Mouse (Mus musculus): ENCODE data around the gene Ano5. TPM values are rescaled to one million over a fixed set of nuclear protein-coding genes. Genes with fewer than 3 reads are reported as not detected.

The Ano5 gene
- polyA plus RNA-seq (2015; fragmentation: Nextera tagmentation; extraction: Ambion mirVana) = 0.10 and 0.25 TPM in 2 replicates

- Histone ChIP-seq H3K36me3 (ENCODE audit: control insufficient read depth, insufficient read depth) (no peaks in the 10 kb centered on the region), H3K4me3 (ENCODE audit: low read length) (peak within 1 kb of the TSS; percentile 57), H3K4me2 (ENCODE audit: low read depth, low read length) (peak within 1 kb of the TSS; percentile 89), H3K9me3 (replicated peaks; ENCODE audit: control insufficient read depth, low read length) (no peaks in the 10 kb centered on the region), H3K27me3 (ENCODE audit: control insufficient read depth, insufficient read depth, low read length) (peaks cover 4% of the 10 kb centered on the region; the same call in 1 of the 2 replicates), H3K4me1 (ENCODE audit: control insufficient read depth, insufficient read depth, low read length) (no peaks in the 10 kb centered on the region), H3K9ac (ENCODE audit: low read length) (peak within 1 kb of the TSS; percentile 57), H3K27ac (ENCODE audit: low read length) (no peak within 1 kb of the TSS)
- ATAC-seq (replicated peaks; ENCODE audit: extremely low read depth, insufficient read depth, low FRiP score) = 0 out of 2 replicates have a peak, but pooled peaks have one; percentile 49
- 3% methylated on average over 45 of the region's 45 CpGs for WGBS
Observed at GRCm38 (mm10) chr7:51510671-51511651, at the start of gene Ano5. Gene Ano5 (plus strand): TSS chr7:51511029.

GRCm38 (mm10) chr7:51499396-51499795, 11.4 kb upstream of the Ano5 start:
- no peaks in the 10 kb centered on the region for H3K9me3 ChIP-seq (replicated peaks; ENCODE audit: control insufficient read depth, low read length)
- H3K36me3 ChIP-seq (ENCODE audit: control insufficient read depth, insufficient read depth) = no peaks in the 10 kb centered on the region
- H3K27ac ChIP-seq (ENCODE audit: low read length) = no peak overlapping the region
- H3K9ac ChIP-seq (ENCODE audit: low read length) = no peak overlapping the region
- 38% methylated on average over 2 of the region's 2 CpGs for WGBS
- H3K27me3 ChIP-seq (ENCODE audit: control insufficient read depth, insufficient read depth, low read length) = no peaks in the 10 kb centered on the region
- no peak for ATAC-seq (replicated peaks; ENCODE audit: extremely low read depth, insufficient read depth, low FRiP score)
- no peaks in the 10 kb centered on the region for H3K4me1 ChIP-seq (ENCODE audit: control insufficient read depth, insufficient read depth, low read length)
- H3K4me2 ChIP-seq (ENCODE audit: low read depth, low read length) = no peak overlapping the region
- no peak overlapping the region for H3K4me3 ChIP-seq (ENCODE audit: low read length)

- no peaks in the 10 kb centered on the region for H3K27me3 ChIP-seq (ENCODE audit: control insufficient read depth, insufficient read depth, low read length)
- no peaks in the 10 kb centered on the region for H3K4me1 ChIP-seq (ENCODE audit: control insufficient read depth, insufficient read depth, low read length)
- H3K4me3 ChIP-seq (ENCODE audit: low read length) = no peak overlapping the region
- H3K9me3 ChIP-seq (replicated peaks; ENCODE audit: control insufficient read depth, low read length) = no peaks in the 10 kb centered on the region
- H3K36me3 ChIP-seq (ENCODE audit: control insufficient read depth, insufficient read depth) = no peaks in the 10 kb centered on the region
- no peak for ATAC-seq (replicated peaks; ENCODE audit: extremely low read depth, insufficient read depth, low FRiP score)
- H3K27ac ChIP-seq (ENCODE audit: low read length) = no peak overlapping the region
- no peak overlapping the region for H3K9ac ChIP-seq (ENCODE audit: low read length)
- 37% methylated on average over 2 of the region's 2 CpGs for WGBS
- H3K4me2 ChIP-seq (ENCODE audit: low read depth, low read length) = no peak overlapping the region
Observed at GRCm38 (mm10) chr7:51503940-51504339, 6.9 kb upstream of the Ano5 start.

- H3K4me2 ChIP-seq (ENCODE audit: low read depth, low read length) = peak overlapping the region; percentile 89
- 72% methylated on average over 7 of the region's 7 CpGs for WGBS
Observed at GRCm38 (mm10) chr7:51510147-51510546, 682 bp upstream of the Ano5 start.

GRCm38 (mm10) chr7:51539344-51539743, 28.5 kb downstream of the Ano5 start:
- no peak for ATAC-seq (replicated peaks; ENCODE audit: extremely low read depth, insufficient read depth, low FRiP score)
- Histone ChIP-seq H3K9ac (ENCODE audit: low read length) (no peak overlapping the region), H3K27ac (ENCODE audit: low read length) (no peak overlapping the region), H3K4me2 (ENCODE audit: low read depth, low read length) (no peak overlapping the region), H3K27me3 (ENCODE audit: control insufficient read depth, insufficient read depth, low read length) (no peaks in the 10 kb centered on the region), H3K4me1 (ENCODE audit: control insufficient read depth, insufficient read depth, low read length) (no peaks in the 10 kb centered on the region), H3K4me3 (ENCODE audit: low read length) (no peak overlapping the region), H3K9me3 (replicated peaks; ENCODE audit: control insufficient read depth, low read length) (no peaks in the 10 kb centered on the region), H3K36me3 (ENCODE audit: control insufficient read depth, insufficient read depth) (no peaks in the 10 kb centered on the region)

More at GRCm38 (mm10) chr7:51510147-51510546, 682 bp upstream of the Ano5 start:
- Histone ChIP-seq H3K4me1 (ENCODE audit: control insufficient read depth, insufficient read depth, low read length) (no peaks in the 10 kb centered on the region), H3K9me3 (replicated peaks; ENCODE audit: control insufficient read depth, low read length) (no peaks in the 10 kb centered on the region), H3K27ac (ENCODE audit: low read length) (no peak overlapping the region), H3K27me3 (ENCODE audit: control insufficient read depth, insufficient read depth, low read length) (peaks cover 4% of the 10 kb centered on the region; the same call in 1 of the 2 replicates), H3K36me3 (ENCODE audit: control insufficient read depth, insufficient read depth) (no peaks in the 10 kb centered on the region), H3K4me3 (ENCODE audit: low read length) (no peak overlapping the region), H3K9ac (ENCODE audit: low read length) (no peak overlapping the region)
- no peak for ATAC-seq (replicated peaks; ENCODE audit: extremely low read depth, insufficient read depth, low FRiP score)

- H3K9ac ChIP-seq (ENCODE audit: low read length) = no peak overlapping the region
- H3K4me1 ChIP-seq (ENCODE audit: control insufficient read depth, insufficient read depth, low read length) = no peaks in the 10 kb centered on the region
- H3K27me3 ChIP-seq (ENCODE audit: control insufficient read depth, insufficient read depth, low read length) = no peaks in the 10 kb centered on the region
- H3K36me3 ChIP-seq (ENCODE audit: control insufficient read depth, insufficient read depth) = no peaks in the 10 kb centered on the region
- WGBS = 57% methylated on average over 6 of the region's 6 CpGs
- ATAC-seq (replicated peaks; ENCODE audit: extremely low read depth, insufficient read depth, low FRiP score) = no peak
- H3K9me3 ChIP-seq (replicated peaks; ENCODE audit: control insufficient read depth, low read length) = no peaks in the 10 kb centered on the region
- H3K4me2 ChIP-seq (ENCODE audit: low read depth, low read length) = no peak overlapping the region
- no peak overlapping the region for H3K4me3 ChIP-seq (ENCODE audit: low read length)
- H3K27ac ChIP-seq (ENCODE audit: low read length) = no peak overlapping the region
Observed at GRCm38 (mm10) chr7:51540736-51541135, 29.9 kb downstream of the Ano5 start.

GRCm38 (mm10) chr7:51600021-51600420, 89.2 kb downstream of the Ano5 start:
- H3K27ac ChIP-seq (ENCODE audit: low read length) = no peak overlapping the region
- H3K4me1 ChIP-seq (ENCODE audit: control insufficient read depth, insufficient read depth, low read length) = no peaks in the 10 kb centered on the region
- WGBS = 72% methylated on average over 4 of the region's 4 CpGs

GRCm38 (mm10) chr7:51603741-51604140, 92.9 kb downstream of the Ano5 start:
- no peak overlapping the region for H3K27ac ChIP-seq (ENCODE audit: low read length)
- WGBS = 86% methylated on average over 12 of the region's 12 CpGs
- no peaks in the 10 kb centered on the region for H3K27me3 ChIP-seq (ENCODE audit: control insufficient read depth, insufficient read depth, low read length)
- H3K4me1 ChIP-seq (ENCODE audit: control insufficient read depth, insufficient read depth, low read length) = no peaks in the 10 kb centered on the region
- H3K4me2 ChIP-seq (ENCODE audit: low read depth, low read length) = no peak overlapping the region
- H3K36me3 ChIP-seq (ENCODE audit: control insufficient read depth, insufficient read depth) = no peaks in the 10 kb centered on the region
- H3K9ac ChIP-seq (ENCODE audit: low read length) = no peak overlapping the region
- no peak for ATAC-seq (replicated peaks; ENCODE audit: extremely low read depth, insufficient read depth, low FRiP score)
- no peak overlapping the region for H3K4me3 ChIP-seq (ENCODE audit: low read length)
- H3K9me3 ChIP-seq (replicated peaks; ENCODE audit: control insufficient read depth, low read length) = no peaks in the 10 kb centered on the region

More at GRCm38 (mm10) chr7:51600021-51600420, 89.2 kb downstream of the Ano5 start:
- no peaks in the 10 kb centered on the region for H3K9me3 ChIP-seq (replicated peaks; ENCODE audit: control insufficient read depth, low read length)
- H3K9ac ChIP-seq (ENCODE audit: low read length) = no peak overlapping the region
- ATAC-seq (replicated peaks; ENCODE audit: extremely low read depth, insufficient read depth, low FRiP score) = no peak
- no peaks in the 10 kb centered on the region for H3K36me3 ChIP-seq (ENCODE audit: control insufficient read depth, insufficient read depth)
- no peaks in the 10 kb centered on the region for H3K27me3 ChIP-seq (ENCODE audit: control insufficient read depth, insufficient read depth, low read length)
- H3K4me3 ChIP-seq (ENCODE audit: low read length) = no peak overlapping the region
- H3K4me2 ChIP-seq (ENCODE audit: low read depth, low read length) = no peak overlapping the region

- Histone ChIP-seq H3K27me3 (ENCODE audit: control insufficient read depth, insufficient read depth, low read length) (no peaks in the 10 kb centered on the region), H3K36me3 (ENCODE audit: control insufficient read depth, insufficient read depth) (no peaks in the 10 kb centered on the region), H3K9ac (ENCODE audit: low read length) (no peak overlapping the region), H3K4me1 (ENCODE audit: control insufficient read depth, insufficient read depth, low read length) (no peaks in the 10 kb centered on the region), H3K4me2 (ENCODE audit: low read depth, low read length) (no peak overlapping the region), H3K9me3 (replicated peaks; ENCODE audit: control insufficient read depth, low read length) (no peaks in the 10 kb centered on the region), H3K4me3 (ENCODE audit: low read length) (no peak overlapping the region), H3K27ac (ENCODE audit: low read length) (no peak overlapping the region)
- 31% methylated on average over 5 of the region's 5 CpGs for WGBS
- no peak for ATAC-seq (replicated peaks; ENCODE audit: extremely low read depth, insufficient read depth, low FRiP score)
Observed at GRCm38 (mm10) chr7:51614404-51614803, 103.6 kb downstream of the Ano5 start.

Measured in heart, embryonic 16.5 days (tissue).